Mouse (Mus musculus) regulatory T cell (primary cell): ENCODE measurements around the gene Tent5b.

Experiments used
- in situ Hi-C: fragments of 300-600 bp; cut with MboI, MseI; formaldehyde crosslinking; loops from one replicate; pipeline ENCODE4 v1.15.1; 2025; ENCODE audit warnings: high pct_unique_total_duplicates

The Tent5b gene

GRCm38 (mm10) chr4:133471135-133471821 is 8.7 kb upstream of the Tent5b start:
- in situ Hi-C loops = loop anchor here (5.0 kb wide), 1 partner anchor 41 kb away; no protein-coding TSS in a partner anchor

GRCm38 (mm10) chr4:133473833-133474232 is 6.1 kb upstream of the Tent5b start:
- in situ Hi-C loops = loop anchor here (5.0 kb wide), 1 partner anchor 38 kb away; no protein-coding TSS in a partner anchor

- in situ Hi-C loops = no loop called here
These were observed 229 bp downstream of the Tent5b start for GRCm38 (mm10) chr4:133480185-133480537.

GRCm38 (mm10) chr4:133480754-133481153 is 822 bp downstream of the Tent5b start:
- in situ Hi-C loops = no loop called here

- in situ Hi-C loops = no loop called here
These were observed 1.6 kb downstream of the Tent5b start for GRCm38 (mm10) chr4:133481488-133481887.

- in situ Hi-C loops = no loop called here
These were observed 2.5 kb downstream of the Tent5b start for GRCm38 (mm10) chr4:133482479-133482878.

GRCm38 (mm10) chr4:133484266-133485025 is 4.5 kb downstream of the Tent5b start:
- in situ Hi-C loops = no loop called here

GRCm38 (mm10) chr4:133485691-133486425 is 5.9 kb downstream of the Tent5b start:
- in situ Hi-C loops = no loop called here

- in situ Hi-C loops = no loop called here
These were observed 6.9 kb downstream of the Tent5b start for GRCm38 (mm10) chr4:133486673-133487357.

- in situ Hi-C loops = no loop called here
These were observed 8.9 kb downstream of the Tent5b start for GRCm38 (mm10) chr4:133488619-133489392.

- in situ Hi-C loops = no loop called here
These were observed 9.7 kb downstream of the Tent5b start for GRCm38 (mm10) chr4:133489489-133490245.

- in situ Hi-C loops = no loop called here
These were observed 11.9 kb downstream of the Tent5b start for GRCm38 (mm10) chr4:133491800-133492199.

GRCm38 (mm10) chr4:133493895-133494294 is 14.0 kb downstream of the Tent5b start:
- in situ Hi-C loops = no loop called here

- in situ Hi-C loops = no loop called here
These were observed 14.5 kb downstream of the Tent5b start for GRCm38 (mm10) chr4:133494432-133494831.

GRCm38 (mm10) chr4:133494867-133495266 is 14.9 kb downstream of the Tent5b start:
- in situ Hi-C loops = no loop called here

GRCm38 (mm10) chr4:133495711-133496110 is 15.8 kb downstream of the Tent5b start:
- in situ Hi-C loops = no loop called here

- in situ Hi-C loops = no loop called here
These were observed 17.0 kb downstream of the Tent5b start for GRCm38 (mm10) chr4:133496738-133497445.

- in situ Hi-C loops = no loop called here
These were observed 17.7 kb downstream of the Tent5b start for GRCm38 (mm10) chr4:133497461-133498159.

GRCm38 (mm10) chr4:133498160-133498724 is 18.3 kb downstream of the Tent5b start, which contains the start of gene Trnp1:
Gene Trnp1 (minus strand): TSS chr4:133498550.
- in situ Hi-C loops = no loop called here
